In the genomic region with DNA sequence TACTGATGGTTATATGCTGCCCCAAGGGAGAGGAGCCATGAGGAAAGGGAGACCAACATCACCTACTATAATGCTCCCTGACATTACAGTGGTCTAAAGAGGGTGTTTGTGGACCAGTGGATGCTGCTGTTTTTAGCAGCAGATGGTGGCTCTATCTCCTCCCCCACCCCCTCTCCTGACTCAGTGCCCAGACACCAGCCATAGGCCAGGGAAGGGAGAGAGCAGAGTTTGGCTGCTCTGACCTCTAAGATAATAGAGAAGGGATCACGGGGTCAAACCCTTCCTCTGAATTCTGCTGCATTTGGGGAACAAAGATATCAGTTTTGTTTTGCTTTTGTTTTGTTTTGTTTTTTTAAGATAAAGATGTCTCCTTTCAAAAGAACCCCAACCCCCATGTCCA, we compare ENCODE assay signal across 10 mouse cellular contexts. TPM values are rescaled to one million over a fixed set of nuclear protein-coding genes. Genes with fewer than 3 reads are reported as not detected.
DNase-seq lines count a peak whose midpoint lies in the region; ATAC-seq and TF ChIP-seq lines count a peak whose summit lies in the region.
"Had no signal": no experiment of that assay in that cellular context is flagged by ENCODE, and none has a peak within 500 bp of the region (broad histone marks: within the 10 kb centered on the region; RNA-seq: fewer than 3 reads in every experiment).

No protein-coding gene starts in this region.

- no peak for TF ChIP-seq POLR2A in lung, adult 2 months (IDR thresholded peaks at IDR 0.05; ENCODE audit: borderline replicate concordance, extremely low read depth, low read depth, low read length)

- H3K4me3 ChIP-seq in lung, embryonic 14.5 days (ENCODE audit: low read depth, low read length): no peak overlapping the region
- H3K4me3 ChIP-seq in lung, adult 2 months (replicated peaks; ENCODE audit: extremely low read depth, low read depth, low read length): no peak overlapping the region
- no peak overlapping the region for H3K4me3 ChIP-seq in heart, embryonic 16.5 days (ENCODE audit: low read length)
- H3K4me3 ChIP-seq in stomach, embryonic 14.5 days (ENCODE audit: low read depth, low read length): no peak overlapping the region
- H3K4me3 ChIP-seq in forebrain, postnatal 0 days (ENCODE audit: low read depth, low read length): no peak overlapping the region
- H3K4me3 ChIP-seq in forebrain, embryonic 11.5 days (ENCODE audit: low read depth, low read length): no peak overlapping the region
- H3K4me3 ChIP-seq: hindbrain, embryonic 13.5 days; limb, embryonic 13.5 days had no signal

- no peak overlapping the region for H3K4me2 ChIP-seq in lung, embryonic 14.5 days
- peak overlapping the region; percentile 31; the same call in 1 of the 2 replicates for H3K4me2 ChIP-seq in heart, embryonic 16.5 days (ENCODE audit: low read depth, low read length)
- H3K4me2 ChIP-seq in stomach, embryonic 14.5 days (replicated peaks; ENCODE audit: low read depth, low read length): no peak overlapping the region
- no peak overlapping the region for H3K4me2 ChIP-seq in forebrain, postnatal 0 days (ENCODE audit: low read depth)
- no peak overlapping the region for H3K4me2 ChIP-seq in forebrain, embryonic 11.5 days (ENCODE audit: low read depth, low read length, severe bottlenecking)
- H3K4me2 ChIP-seq: hindbrain, embryonic 13.5 days; limb, embryonic 13.5 days had no signal

- H3K9ac ChIP-seq in lung, embryonic 14.5 days: no peak overlapping the region
- no peak overlapping the region for H3K9ac ChIP-seq in heart, embryonic 16.5 days (ENCODE audit: low read length)
- H3K9ac ChIP-seq in stomach, embryonic 14.5 days (replicated peaks; ENCODE audit: low read depth, low read length): no peak overlapping the region
- H3K9ac ChIP-seq in forebrain, postnatal 0 days: no peak overlapping the region
- H3K9ac ChIP-seq in forebrain, embryonic 11.5 days (ENCODE audit: low read length): no peak overlapping the region
- H3K9ac ChIP-seq: hindbrain, embryonic 13.5 days; limb, embryonic 13.5 days had no signal

- DNase-seq in heart, adult 11 months: peak; percentile 96
- no peak for DNase-seq in heart, adult 8-10 months (ENCODE audit: low spot score)
- DNase-seq in lung, embryonic 14.5 days: no peak
- DNase-seq in lung, adult 2 months: no peak
- DNase-seq in forebrain, postnatal 0 days: no peak
- no peak for DNase-seq in forebrain, embryonic 11.5 days (ENCODE audit: low spot score)

- TF ChIP-seq CTCF in lung, embryonic 14.5 days (IDR thresholded peaks at IDR 0.05; ENCODE audit: low read depth): no peak
- TF ChIP-seq CTCF in lung, adult 2 months (IDR thresholded peaks at IDR 0.05; ENCODE audit: insufficient read depth, low read length): no peak
- TF ChIP-seq CTCF in forebrain, postnatal 0 days (IDR thresholded peaks at IDR 0.05; ENCODE audit: low read depth): no peak

- WGBS in lung, embryonic 14.5 days: 33% methylated on average over 1 of the region's 1 CpGs
- 56% methylated on average over 1 of the region's 1 CpGs for WGBS in lung, adult 2 months
- WGBS in heart, embryonic 16.5 days: 15% methylated on average over 1 of the region's 1 CpGs
- WGBS in stomach, embryonic 14.5 days: 55% methylated on average over 1 of the region's 1 CpGs
- WGBS in forebrain, postnatal 0 days: 81% methylated on average over 1 of the region's 1 CpGs
- 73% methylated on average over 1 of the region's 1 CpGs for WGBS in forebrain, embryonic 11.5 days

- no peaks in the 10 kb centered on the region for H3K9me3 ChIP-seq in lung, embryonic 14.5 days (ENCODE audit: low read depth, low read length)
- no peaks in the 10 kb centered on the region for H3K9me3 ChIP-seq in heart, embryonic 16.5 days (replicated peaks; ENCODE audit: control insufficient read depth, low read length)
- no peaks in the 10 kb centered on the region for H3K9me3 ChIP-seq in stomach, embryonic 14.5 days (ENCODE audit: control insufficient read depth, low read depth, low read length)
- no peaks in the 10 kb centered on the region for H3K9me3 ChIP-seq in forebrain, postnatal 0 days (ENCODE audit: low read length)
- H3K9me3 ChIP-seq in forebrain, embryonic 11.5 days (ENCODE audit: control insufficient read depth, low read length): no peaks in the 10 kb centered on the region
- H3K9me3 ChIP-seq: hindbrain, embryonic 13.5 days; limb, embryonic 13.5 days had no signal

- no peaks in the 10 kb centered on the region for H3K27me3 ChIP-seq in lung, embryonic 14.5 days (ENCODE audit: insufficient read depth, low read length)
- H3K27me3 ChIP-seq in heart, embryonic 16.5 days (ENCODE audit: control insufficient read depth, insufficient read depth, low read length): no peaks in the 10 kb centered on the region
- no peaks in the 10 kb centered on the region for H3K27me3 ChIP-seq in stomach, embryonic 14.5 days (ENCODE audit: control insufficient read depth, insufficient read depth, low read length)
- H3K27me3 ChIP-seq in forebrain, postnatal 0 days (ENCODE audit: insufficient read depth, low read length): no peaks in the 10 kb centered on the region
- no peaks in the 10 kb centered on the region for H3K27me3 ChIP-seq in forebrain, embryonic 11.5 days (ENCODE audit: control insufficient read depth, insufficient read depth, low read length)
- H3K27me3 ChIP-seq: hindbrain, embryonic 13.5 days; limb, embryonic 13.5 days had no signal

- 0 out of 2 replicates have a peak overlapping the region, but pooled peaks have one; percentile 77 for H3K27ac ChIP-seq in lung, embryonic 14.5 days (ENCODE audit: low read depth)
- peak overlapping the region; percentile 96 for H3K27ac ChIP-seq in heart, embryonic 16.5 days (ENCODE audit: low read length)
- H3K27ac ChIP-seq in stomach, embryonic 14.5 days (ENCODE audit: low read length): peak overlapping the region; percentile 72; the same call in 1 of the 2 replicates
- no peak overlapping the region for H3K27ac ChIP-seq in forebrain, postnatal 0 days (ENCODE audit: low read depth, low read length)
- H3K27ac ChIP-seq in forebrain, embryonic 11.5 days (ENCODE audit: low read depth, low read length): no peak overlapping the region
- H3K27ac ChIP-seq: hindbrain, embryonic 13.5 days; limb, embryonic 13.5 days had no signal

- no peak for ATAC-seq in lung, embryonic 14.5 days (ENCODE audit: insufficient read depth)
- peak; percentile 15; the same call in 1 of the 2 replicates for ATAC-seq in heart, embryonic 16.5 days (replicated peaks; ENCODE audit: extremely low read depth, insufficient read depth, low FRiP score)
- no peak for ATAC-seq in stomach, embryonic 14.5 days (ENCODE audit: insufficient number of reproducible peaks, insufficient read depth, low FRiP score, low read depth)
- no peak for ATAC-seq in forebrain, postnatal 0 days
- ATAC-seq in forebrain, embryonic 11.5 days (replicated peaks; ENCODE audit: low FRiP score): no peak

- peaks cover 53% of the 10 kb centered on the region for H3K4me1 ChIP-seq in lung, embryonic 14.5 days (ENCODE audit: insufficient read depth)
- H3K4me1 ChIP-seq in lung, adult 2 months (ENCODE audit: control insufficient read depth, insufficient read depth, low read length): peaks cover 56% of the 10 kb centered on the region
- peaks cover 72% of the 10 kb centered on the region for H3K4me1 ChIP-seq in heart, embryonic 16.5 days (ENCODE audit: control insufficient read depth, insufficient read depth, low read length)
- H3K4me1 ChIP-seq in stomach, embryonic 14.5 days (ENCODE audit: control insufficient read depth, insufficient read depth, low read length): peaks cover 40% of the 10 kb centered on the region
- no peaks in the 10 kb centered on the region for H3K4me1 ChIP-seq in forebrain, postnatal 0 days (ENCODE audit: insufficient read depth)
- no peaks in the 10 kb centered on the region for H3K4me1 ChIP-seq in forebrain, embryonic 11.5 days (replicated peaks; ENCODE audit: control insufficient read depth, insufficient read depth, low read length)

- no peaks in the 10 kb centered on the region for H3K36me3 ChIP-seq in lung, embryonic 14.5 days (ENCODE audit: insufficient read depth)
- no peaks in the 10 kb centered on the region for H3K36me3 ChIP-seq in heart, embryonic 16.5 days (ENCODE audit: control insufficient read depth, insufficient read depth)
- H3K36me3 ChIP-seq in stomach, embryonic 14.5 days (ENCODE audit: control insufficient read depth, insufficient read depth, low read length): 0 out of 2 replicates have a peak, but pooled peaks cover 4% of the 10 kb centered on the region
- H3K36me3 ChIP-seq in forebrain, postnatal 0 days (ENCODE audit: insufficient read depth): no peaks in the 10 kb centered on the region
- H3K36me3 ChIP-seq in forebrain, embryonic 11.5 days (ENCODE audit: control insufficient read depth, insufficient read depth, low read length): no peaks in the 10 kb centered on the region
- H3K36me3 ChIP-seq: hindbrain, embryonic 13.5 days had no signal

RNA-seq across cellular contexts. Expression of a gene that starts 30.5 kb away (rescaled TPM):
- total RNA-seq in heart, adult 8-10 months (2022): 10 to 100 TPM in 2 of 4 experiments, 1 to 10 TPM in 2; 8.2 to 15.7 (median 11.9) TPM
- 6.8 and 7.0 TPM in 2 replicates for polyA plus RNA-seq in lung, embryonic 14.5 days (2014; fragmentation: Nextera tagmentation; extraction: Ambion mirVana)
- 5.9 and 9.7 TPM in 2 replicates for polyA plus RNA-seq in lung, adult 2 months (2012; rRNA removed)
- polyA plus RNA-seq in heart, embryonic 16.5 days (2015; fragmentation: Nextera tagmentation; extraction: Ambion mirVana): 22.5 and 24.2 TPM in 2 replicates
- 6.6 and 7.5 TPM in 2 replicates for polyA plus RNA-seq in stomach, embryonic 14.5 days (2014; fragmentation: Nextera tagmentation; extraction: Ambion mirVana)
- 5.6 and 6.3 TPM in 2 replicates for total RNA-seq in forebrain, postnatal 0 days (2014; rRNA removed)
- 3.7 and 4.5 TPM in 2 replicates for polyA plus RNA-seq in forebrain, postnatal 0 days (2015; fragmentation: Nextera tagmentation; extraction: Ambion mirVana)
- polyA plus RNA-seq in forebrain, embryonic 11.5 days (2014; fragmentation: Nextera tagmentation; extraction: Ambion mirVana): 5.4 and 6.0 TPM in 2 replicates

Comparison
In these comparisons a context has a peak if more than half of its experiments do, and no peak if none do; other contexts are left out.
1. H3K27ac ChIP-seq: peak in lung, embryonic 14.5 days (single experiment), heart, embryonic 16.5 days (single experiment) and stomach, embryonic 14.5 days (single experiment); none in forebrain, postnatal 0 days (single experiment) and forebrain, embryonic 11.5 days (single experiment).